ENCODE assay signal across 8 mouse cellular contexts in the genomic region with DNA sequence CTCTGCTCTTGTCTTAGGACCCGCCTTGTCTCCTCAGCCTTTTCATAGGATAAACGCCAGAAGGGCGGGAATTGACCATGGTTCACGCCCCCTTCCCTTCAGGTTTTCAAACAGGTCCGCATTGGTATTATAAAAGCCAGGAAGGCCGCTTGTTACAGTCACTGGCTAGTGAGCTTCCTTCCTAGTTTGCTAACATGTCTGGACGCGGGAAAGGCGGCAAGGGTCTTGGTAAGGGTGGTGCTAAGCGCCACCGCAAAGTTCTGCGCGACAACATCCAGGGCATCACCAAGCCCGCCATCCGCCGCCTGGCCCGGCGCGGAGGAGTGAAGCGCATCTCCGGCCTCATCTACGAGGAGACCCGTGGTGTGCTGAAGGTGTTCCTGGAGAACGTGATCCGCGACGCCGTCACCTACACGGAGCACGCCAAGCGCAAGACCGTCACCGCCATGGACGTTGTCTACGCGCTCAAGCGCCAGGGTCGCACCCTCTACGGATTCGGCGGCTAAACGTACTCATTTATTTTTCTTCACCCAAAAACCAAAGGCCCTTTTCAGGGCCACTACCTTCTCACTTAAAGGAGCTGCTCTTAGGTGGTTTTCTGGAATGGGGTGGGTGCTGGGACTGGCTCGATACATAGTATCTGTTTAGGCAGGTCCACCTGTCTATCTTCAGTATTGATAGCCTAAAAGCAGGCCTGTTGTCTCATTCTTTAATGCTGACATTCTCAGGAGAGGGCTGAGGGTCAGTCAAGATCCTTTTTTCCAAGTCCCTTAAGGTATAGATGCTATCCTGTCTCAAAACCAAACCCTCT. TPM values are rescaled to one million over a fixed set of nuclear protein-coding genes. Genes with fewer than 3 reads are reported as not detected.
DNase-seq lines count a peak whose midpoint lies in the region; ATAC-seq lines count a peak whose summit lies in the region.

A gene (plus strand): TSS at position 191 of the 811 bp plus-strand sequence.

- no peaks in the 10 kb centered on the region for H3K9me3 ChIP-seq in heart, embryonic 13.5 days
- H3K9me3 ChIP-seq in liver, embryonic 13.5 days (replicated peaks), result no peaks in the 10 kb centered on the region
- no peaks in the 10 kb centered on the region for H3K9me3 ChIP-seq in stomach, embryonic 16.5 days (replicated peaks; ENCODE audit: control insufficient read depth, low read length)

- H3K9ac ChIP-seq in heart, embryonic 13.5 days, result peak within 1 kb of the TSS; percentile 89
- H3K9ac ChIP-seq in liver, embryonic 13.5 days, result peak within 1 kb of the TSS; percentile 88
- H3K9ac ChIP-seq in stomach, embryonic 16.5 days (ENCODE audit: low read length), result peak within 1 kb of the TSS; percentile 70

- H3K27me3 ChIP-seq in heart, embryonic 13.5 days (replicated peaks), result no peaks in the 10 kb centered on the region
- no peaks in the 10 kb centered on the region for H3K27me3 ChIP-seq in liver, embryonic 13.5 days
- no peaks in the 10 kb centered on the region for H3K27me3 ChIP-seq in stomach, embryonic 16.5 days (ENCODE audit: control insufficient read depth, insufficient read depth, low read length)

- H3K4me2 ChIP-seq in heart, embryonic 13.5 days, result peak within 1 kb of the TSS; percentile 94
- H3K4me2 ChIP-seq in liver, embryonic 13.5 days, result peak within 1 kb of the TSS; percentile 78
- peak within 1 kb of the TSS; percentile 83 for H3K4me2 ChIP-seq in stomach, embryonic 16.5 days (ENCODE audit: low read depth, low read length)

- H3K4me3 ChIP-seq in brown adipose tissue, adult 24 weeks (ENCODE audit: insufficient read depth, low read depth, low read length), result peak within 1 kb of the TSS; percentile 54
- H3K4me3 ChIP-seq in heart, embryonic 13.5 days, result peak within 1 kb of the TSS; percentile 62
- peak within 1 kb of the TSS; percentile 63 for H3K4me3 ChIP-seq in liver, embryonic 13.5 days (replicated peaks)
- peak within 1 kb of the TSS; percentile 58 for H3K4me3 ChIP-seq in stomach, embryonic 16.5 days (replicated peaks; ENCODE audit: low read length)

- H3K4me1 ChIP-seq in brown adipose tissue, adult 24 weeks (ENCODE audit: control insufficient read depth, insufficient read depth, insufficient read length, low read length), result peaks cover 11% of the 10 kb centered on the region; the same call in 1 of the 2 replicates
- H3K4me1 ChIP-seq in heart, embryonic 13.5 days, result peaks cover 44% of the 10 kb centered on the region
- peaks cover 63% of the 10 kb centered on the region for H3K4me1 ChIP-seq in liver, embryonic 13.5 days (replicated peaks)
- peaks cover 36% of the 10 kb centered on the region for H3K4me1 ChIP-seq in stomach, embryonic 16.5 days (ENCODE audit: control insufficient read depth, insufficient read depth, low read length)

- WGBS in heart, embryonic 13.5 days, result under 1% methylated on average over 43 of the region's 43 CpGs
- WGBS in liver, embryonic 13.5 days (ENCODE audit: insufficient replicate concordance), result under 1% methylated on average over 42 of the region's 43 CpGs
- under 1% methylated on average over 43 of the region's 43 CpGs for WGBS in stomach, embryonic 16.5 days

- H3K36me3 ChIP-seq in heart, embryonic 13.5 days, result no peaks in the 10 kb centered on the region
- H3K36me3 ChIP-seq in liver, embryonic 13.5 days, result no peaks in the 10 kb centered on the region
- H3K36me3 ChIP-seq in stomach, embryonic 16.5 days (ENCODE audit: control insufficient read depth, insufficient read depth, low read length), result no peaks in the 10 kb centered on the region

- H3K27ac ChIP-seq in brown adipose tissue, adult 24 weeks (replicated peaks; ENCODE audit: low read depth, low read length), result no peak within 1 kb of the TSS
- peak within 1 kb of the TSS; percentile 86 for H3K27ac ChIP-seq in heart, embryonic 13.5 days (replicated peaks)
- H3K27ac ChIP-seq in liver, embryonic 13.5 days, result peak within 1 kb of the TSS; percentile 100
- H3K27ac ChIP-seq in stomach, embryonic 16.5 days (ENCODE audit: low read length), result peak within 1 kb of the TSS; percentile 86

- DNase-seq in CD4-positive helper T cell, adult 2 months (ENCODE audit: low read depth, low spot score), result peak; percentile 93
- peak; percentile 85 for DNase-seq in fat pad, adult 2 months (ENCODE audit: extremely low read depth, low read depth, low spot score)
- DNase-seq in kidney, postnatal 14 days, result peak; percentile 97
- DNase-seq in liver, embryonic 13.5 days, result peak; percentile 94
- DNase-seq in neural tube, embryonic 10.5 days (ENCODE audit: extremely low spot score, low spot score), result peak; percentile 98

- ATAC-seq in heart, embryonic 13.5 days (ENCODE audit: extremely low read depth, insufficient number of reproducible peaks, low FRiP score, low TSS enrichment), result peak; percentile 75; the same call in 1 of the 2 replicates
- ATAC-seq in liver, embryonic 13.5 days (ENCODE audit: low read depth), result peak; percentile 80
- ATAC-seq in stomach, embryonic 16.5 days (ENCODE audit: insufficient read depth, low FRiP score), result peak; percentile 90

RNA-seq across cellular contexts. Expression of the gene that starts here (rescaled TPM):
- not detected in 2 replicates for polyA plus RNA-seq in brown adipose tissue, adult 24 weeks (2012; ENCODE audit: insufficient read depth, insufficient read length, missing spikeins)
- polyA plus RNA-seq in heart, embryonic 13.5 days (2015; fragmentation: Nextera tagmentation; extraction: Ambion mirVana), result 54.8 and 60.0 TPM in 2 replicates
- 116 and 152 TPM in 2 replicates for polyA plus RNA-seq in liver, embryonic 13.5 days (2015; fragmentation: Nextera tagmentation; extraction: Ambion mirVana)
- polyA plus RNA-seq in stomach, embryonic 16.5 days (2015; fragmentation: Nextera tagmentation; extraction: Ambion mirVana), result 60.7 and 86.3 TPM in 2 replicates

Comparison
In these comparisons a context has a peak if more than half of its experiments do, and no peak if none do; other contexts are left out.
1. RNA of the gene that starts here (polyA plus RNA-seq): 116 to 152 TPM in liver, embryonic 13.5 days, 60.7 to 86.3 TPM in stomach, embryonic 16.5 days and 54.8 to 60.0 TPM in heart, embryonic 13.5 days; not detected in brown adipose tissue, adult 24 weeks; every median in the first group is over 10 times any median in the second.
2. Peak in every context shown above with its lines, with median percentiles within 50 percentile points of each other: DNase-seq, H3K4me3 ChIP-seq, ATAC-seq, H3K4me2 ChIP-seq and H3K9ac ChIP-seq.